Mouse (Mus musculus): ENCODE results near the gene Tssk4. TPM values are rescaled to one million over a fixed set of nuclear protein-coding genes. Genes with fewer than 3 reads are reported as not detected.
A peak's percentile ranks its signal among the peaks of the same experiment; 100 is the strongest.

Tssk4 gene
- polyA plus RNA-seq, 1 experiment from 2014 or later = 1.0 TPM

DNA sequence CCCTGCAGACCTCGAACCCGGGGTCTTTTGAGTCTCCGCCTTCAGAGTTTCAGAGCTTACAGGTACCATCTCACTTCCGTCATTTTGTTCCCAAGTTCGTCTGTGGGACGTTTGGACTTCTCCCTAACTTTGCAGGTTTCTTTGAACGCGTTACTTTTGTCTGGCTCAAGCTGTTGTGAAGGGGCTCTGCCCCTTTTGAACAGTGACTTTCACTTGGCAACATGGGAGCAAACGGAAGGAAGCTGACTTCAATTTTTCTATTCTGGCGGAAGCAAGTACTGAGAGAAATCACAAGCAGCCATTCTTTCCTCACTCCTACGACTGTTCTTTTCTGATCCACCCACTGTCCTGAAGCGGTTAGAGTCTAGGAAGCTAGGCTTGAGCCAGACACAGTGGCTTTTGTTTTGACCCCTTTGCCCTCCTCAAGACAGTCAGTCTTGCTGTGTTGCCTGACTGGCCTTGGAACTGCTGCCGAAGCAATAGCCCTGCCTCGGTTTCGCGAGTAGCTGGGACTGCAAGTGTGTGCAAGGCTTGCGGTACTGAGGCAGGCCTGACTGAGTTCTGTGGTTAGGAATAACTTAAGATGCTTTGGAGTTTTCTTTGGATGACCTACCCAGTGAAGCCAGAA, 5.6 kb upstream of the Tssk4 start:
- no peak for ATAC-seq (ENCODE audit: low FRiP score, low read depth)
- 32% methylated on average over 17 of the region's 17 CpGs for WGBS
- Histone ChIP-seq H3K9me3 (no peaks in the 10 kb centered on the region), H3K4me1 (peaks cover 29% of the 10 kb centered on the region), H3K9ac (peak overlapping the region; percentile 94), H3K27me3 (no peaks in the 10 kb centered on the region), H3K4me3 (peak overlapping the region; percentile 96), H3K27ac (0 out of 2 replicates have a peak overlapping the region, but pooled peaks have one; percentile 6), H3K4me2 (replicated peaks) (peak overlapping the region; percentile 87), H3K36me3 (peaks cover 38% of the 10 kb centered on the region)

DNA sequence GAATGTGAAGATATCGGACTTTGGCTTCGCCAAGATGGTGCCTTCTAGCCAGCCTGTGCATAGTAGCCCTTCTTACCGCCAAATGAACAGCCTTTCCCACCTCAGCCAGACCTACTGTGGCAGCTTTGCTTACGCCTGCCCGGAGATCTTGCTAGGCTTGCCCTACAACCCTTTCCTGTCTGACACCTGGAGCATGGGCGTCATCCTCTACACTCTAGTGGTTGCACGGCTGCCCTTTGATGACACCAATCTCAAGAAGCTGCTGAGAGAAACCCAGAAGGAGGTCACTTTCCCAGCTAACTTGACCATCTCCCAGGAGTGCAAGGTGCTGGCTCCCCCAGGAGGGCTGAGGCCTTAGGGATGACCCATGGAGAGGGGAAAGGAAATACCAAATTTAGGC, 1.5 kb downstream of the Tssk4 start:
- no peak overlapping the region for H3K27ac ChIP-seq
- H3K36me3 ChIP-seq = peaks cover 10% of the 10 kb centered on the region
- no peak overlapping the region for H3K4me2 ChIP-seq (replicated peaks)
- no peaks in the 10 kb centered on the region for H3K27me3 ChIP-seq
- H3K4me1 ChIP-seq = no peaks in the 10 kb centered on the region
- 88% methylated on average over 7 of the region's 7 CpGs for WGBS
- H3K4me3 ChIP-seq = no peak overlapping the region
- ATAC-seq (ENCODE audit: low FRiP score, low read depth) = no peak
- no peaks in the 10 kb centered on the region for H3K9me3 ChIP-seq
- H3K9ac ChIP-seq = no peak overlapping the region

DNA sequence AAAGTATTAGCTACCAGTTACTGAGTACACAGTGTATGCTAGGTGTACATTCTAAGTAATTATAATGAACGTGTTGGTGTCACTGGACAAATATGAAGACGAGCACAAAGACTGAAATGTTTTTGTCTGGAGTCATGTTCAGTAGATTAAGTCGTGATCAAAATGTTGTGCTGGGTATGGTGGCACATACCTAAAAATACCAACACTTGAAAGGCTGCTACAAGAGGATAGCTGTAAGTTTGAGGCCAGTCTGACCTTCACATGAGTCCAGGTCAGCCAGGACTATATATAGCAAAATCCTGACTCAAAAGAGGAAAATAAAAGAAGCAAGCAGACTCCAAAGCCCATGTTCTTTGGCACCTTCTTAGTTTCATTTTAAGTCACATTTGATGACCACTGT, 7.0 kb downstream of the Tssk4 start:
- peaks cover 29% of the 10 kb centered on the region for H3K36me3 ChIP-seq
- 87% methylated on average over 3 of the region's 3 CpGs for WGBS
- H3K9me3 ChIP-seq = no peaks in the 10 kb centered on the region
- H3K4me1 ChIP-seq = peaks cover 18% of the 10 kb centered on the region
- no peak overlapping the region for H3K4me3 ChIP-seq
- H3K9ac ChIP-seq = no peak overlapping the region
- no peak for ATAC-seq (ENCODE audit: low FRiP score, low read depth)
- no peak overlapping the region for H3K27ac ChIP-seq
- H3K4me2 ChIP-seq (replicated peaks) = no peak overlapping the region
- no peaks in the 10 kb centered on the region for H3K27me3 ChIP-seq

DNA sequence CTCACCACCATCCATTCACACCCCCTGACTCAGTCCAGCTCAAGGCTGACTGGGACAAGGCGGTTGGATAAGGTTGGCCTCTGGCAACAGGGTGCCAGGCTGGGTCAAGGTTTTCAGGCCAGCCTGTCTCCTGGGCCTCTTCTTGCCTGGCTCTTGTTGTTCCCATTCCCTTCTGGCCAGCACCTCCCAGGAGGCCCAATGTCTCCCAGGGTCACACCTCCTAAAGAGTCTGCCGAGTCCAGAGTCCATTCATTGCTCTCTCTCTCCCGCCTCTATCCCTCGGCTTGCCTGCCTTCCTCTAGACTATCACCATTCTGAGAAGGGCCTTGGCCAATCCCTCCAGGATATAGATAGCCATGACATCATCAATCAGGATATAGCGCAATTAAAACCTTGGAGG, 8.0 kb downstream of the Tssk4 start:
- no peak for ATAC-seq (ENCODE audit: low FRiP score, low read depth)
- H3K9ac ChIP-seq = no peak overlapping the region
- H3K4me2 ChIP-seq (replicated peaks) = no peak overlapping the region
- H3K4me1 ChIP-seq = peaks cover 18% of the 10 kb centered on the region
- H3K9me3 ChIP-seq = no peaks in the 10 kb centered on the region
- peaks cover 37% of the 10 kb centered on the region for H3K36me3 ChIP-seq
- no peak overlapping the region for H3K4me3 ChIP-seq
- 88% methylated on average over 5 of the region's 5 CpGs for WGBS
- no peaks in the 10 kb centered on the region for H3K27me3 ChIP-seq
- H3K27ac ChIP-seq = no peak overlapping the region

DNA sequence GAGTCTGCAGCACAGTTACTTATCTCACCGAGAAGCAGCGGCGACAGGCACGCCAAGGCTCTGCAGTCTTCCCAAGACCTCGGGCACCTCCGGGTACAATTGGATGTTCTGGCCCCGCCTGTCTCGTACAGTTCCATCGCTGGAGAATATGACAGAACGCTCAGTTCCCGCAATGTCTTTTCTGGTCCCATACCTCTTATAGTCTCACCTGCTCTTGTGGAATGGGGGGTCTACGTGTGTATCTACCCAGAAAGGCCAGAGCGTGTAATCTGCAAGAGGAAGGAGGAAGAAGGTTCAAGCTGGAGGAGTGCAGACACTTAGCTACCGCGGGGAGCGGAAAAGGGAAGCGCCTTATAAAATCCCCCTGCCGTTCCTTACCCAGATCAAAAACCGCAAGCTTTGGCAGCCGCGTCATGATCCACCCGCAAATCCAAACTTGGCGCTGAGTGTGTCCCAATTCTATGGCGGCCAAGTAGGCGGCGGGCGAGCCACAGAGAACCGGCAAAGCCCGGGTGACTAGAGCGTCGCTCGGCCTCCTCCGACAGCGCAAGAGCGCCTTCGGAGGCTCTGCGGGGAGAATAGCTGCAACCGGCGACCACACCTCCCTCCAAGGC, 10.1 kb downstream of the Tssk4 start, which contains the start of gene Mdp1:
Gene Mdp1, minus strand, starts transcription at position 549 of the 614 bp plus-strand sequence.
- Histone ChIP-seq H3K27ac (peak within 1 kb of the TSS; percentile 66), H3K4me2 (replicated peaks) (peak within 1 kb of the TSS; percentile 66), H3K4me1 (peaks cover 18% of the 10 kb centered on the region), H3K27me3 (no peaks in the 10 kb centered on the region), H3K9ac (peak within 1 kb of the TSS; percentile 78), H3K4me3 (peak within 1 kb of the TSS; percentile 65), H3K9me3 (no peaks in the 10 kb centered on the region), H3K36me3 (peaks cover 46% of the 10 kb centered on the region)
- ATAC-seq (ENCODE audit: low FRiP score, low read depth) = peak; percentile 92
- under 1% methylated on average over 39 of the region's 39 CpGs for WGBS

DNA sequence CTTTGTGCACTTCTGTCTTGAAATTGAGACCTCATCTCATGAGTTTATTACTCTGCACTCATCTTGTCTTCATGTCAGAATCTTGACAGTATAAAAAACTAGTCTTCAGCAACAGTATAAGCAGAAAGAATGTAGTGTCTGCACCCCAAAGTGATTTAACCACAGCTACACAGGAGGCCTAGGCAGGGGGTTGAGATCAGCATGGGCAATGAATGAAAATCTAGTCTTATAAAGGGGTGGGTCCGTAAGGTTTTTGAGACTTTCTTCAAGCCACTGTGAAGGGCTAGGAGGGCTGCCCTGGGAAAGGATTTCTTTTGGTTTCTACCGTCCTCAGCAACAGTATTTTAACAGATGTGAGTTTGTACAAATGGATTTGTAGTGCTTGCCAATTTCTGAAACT, 10.7 kb downstream of the Tssk4 start:
- peaks cover 18% of the 10 kb centered on the region for H3K4me1 ChIP-seq
- peak overlapping the region; percentile 65 for H3K4me3 ChIP-seq
- H3K36me3 ChIP-seq = peaks cover 48% of the 10 kb centered on the region
- no peaks in the 10 kb centered on the region for H3K9me3 ChIP-seq
- peak; percentile 43; the same call in 1 of the 2 replicates for ATAC-seq (ENCODE audit: low FRiP score, low read depth)
- no peaks in the 10 kb centered on the region for H3K27me3 ChIP-seq
- WGBS = 43% methylated on average over 2 of the region's 2 CpGs
- H3K27ac ChIP-seq = peak overlapping the region; percentile 66; the same call in 1 of the 2 replicates
- H3K9ac ChIP-seq = peak overlapping the region; percentile 35; the same call in 1 of the 2 replicates
- H3K4me2 ChIP-seq (replicated peaks) = peak overlapping the region; percentile 66

DNA sequence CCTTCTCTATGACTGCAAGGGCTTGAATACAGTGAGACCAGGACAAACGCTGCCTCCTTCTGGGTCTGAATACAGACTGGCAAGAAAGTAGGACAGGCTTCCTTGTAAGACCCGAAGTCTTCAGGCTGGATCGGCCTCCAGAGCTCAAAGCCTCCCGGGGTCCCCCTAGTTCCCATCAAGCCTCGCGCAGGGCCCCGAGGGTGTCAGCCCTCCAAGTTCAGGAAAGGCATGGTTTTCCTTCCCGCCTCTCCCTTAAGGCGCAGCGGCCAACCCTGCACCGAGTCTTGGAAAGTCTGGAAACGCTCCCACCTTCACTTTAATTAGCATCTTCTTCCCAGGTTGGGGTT, 21.5 kb downstream of the Tssk4 start:
- Histone ChIP-seq H3K27ac (peak overlapping the region; percentile 91), H3K4me2 (replicated peaks) (peak overlapping the region; percentile 94), H3K36me3 (peaks cover 33% of the 10 kb centered on the region), H3K4me3 (peak overlapping the region; percentile 87), H3K9ac (peak overlapping the region; percentile 91), H3K27me3 (no peaks in the 10 kb centered on the region), H3K4me1 (peaks cover 17% of the 10 kb centered on the region), H3K9me3 (no peaks in the 10 kb centered on the region)
- under 1% methylated on average over 12 of the region's 12 CpGs for WGBS
- ATAC-seq (ENCODE audit: low FRiP score, low read depth) = peak; percentile 55

DNA sequence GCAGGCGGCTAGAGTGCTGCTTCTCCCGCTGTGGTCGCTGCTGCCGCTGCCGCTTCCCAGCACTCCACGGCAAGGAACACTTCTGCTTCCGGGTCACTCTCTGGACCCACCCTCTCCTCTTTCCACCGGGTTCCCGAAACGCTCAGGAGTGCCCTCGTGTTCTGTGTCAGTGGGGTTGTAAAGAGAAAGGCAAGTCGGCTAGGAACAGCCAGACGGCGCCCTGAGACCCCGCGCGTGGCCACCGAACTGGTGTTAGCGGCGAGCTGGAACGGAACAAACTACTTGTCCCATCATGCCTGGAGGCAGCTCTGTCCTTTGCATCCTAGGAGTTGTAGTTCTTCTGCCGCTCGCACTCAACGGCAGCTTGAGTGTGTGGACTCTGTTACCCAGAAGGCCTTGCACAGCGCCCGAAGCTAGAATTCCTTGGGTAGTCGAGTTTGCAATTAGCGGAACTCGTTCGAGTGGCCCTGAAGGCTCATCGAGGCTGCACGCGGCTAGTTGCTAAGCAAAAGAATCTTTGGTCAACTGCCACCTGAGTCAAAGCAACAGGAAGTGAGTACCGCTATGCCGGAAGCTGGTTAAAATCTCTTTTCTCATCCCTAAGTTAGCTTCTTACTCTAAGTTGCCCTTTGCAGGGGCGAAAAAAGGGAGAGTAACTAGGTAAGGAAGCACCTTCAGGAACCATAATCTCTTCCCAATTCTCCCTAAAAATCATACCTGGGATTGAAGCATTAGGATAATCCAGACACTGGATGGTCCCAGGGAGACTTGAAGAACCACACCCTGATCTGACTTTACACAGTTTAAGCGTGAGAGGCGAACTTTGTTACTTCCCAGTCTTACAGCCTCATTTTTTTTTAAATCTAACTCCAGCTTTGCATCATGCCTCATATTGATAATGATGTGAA, 22.1 kb downstream of the Tssk4 start, which contains the start of the genes Gmpr2 and Nedd8:
Gene Gmpr2, plus strand, starts transcription at position 109 of the 908 bp plus-strand sequence.
Gene Nedd8, minus strand, starts transcription at position 292 of the 908 bp plus-strand sequence.
- Histone ChIP-seq H3K4me1 (peaks cover 17% of the 10 kb centered on the region), H3K27ac (peak within 1 kb of the TSS; percentile 91), H3K4me3 (peak within 1 kb of the TSS; percentile 87), H3K36me3 (peaks cover 34% of the 10 kb centered on the region), H3K4me2 (replicated peaks) (peak within 1 kb of the TSS; percentile 94), H3K27me3 (no peaks in the 10 kb centered on the region), H3K9ac (peak within 1 kb of the TSS; percentile 91), H3K9me3 (no peaks in the 10 kb centered on the region)
- ATAC-seq (ENCODE audit: low FRiP score, low read depth) = peak; percentile 98
- WGBS = under 1% methylated on average over 38 of the region's 38 CpGs

DNA sequence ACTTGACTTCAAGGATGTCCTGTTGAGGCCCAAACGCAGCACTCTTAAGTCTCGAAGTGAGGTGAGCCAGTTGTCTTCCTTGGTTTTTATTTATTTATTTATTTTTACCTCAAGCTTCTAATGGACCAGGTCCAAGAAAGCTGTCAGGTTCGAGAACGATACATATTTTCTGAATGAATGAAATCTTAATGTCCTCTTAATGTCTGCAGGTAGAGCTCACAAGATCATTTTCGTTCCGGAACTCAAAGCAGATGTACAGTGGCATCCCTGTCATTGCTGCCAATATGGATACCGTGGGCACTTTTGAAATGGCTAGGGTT, 22.7 kb downstream of the Tssk4 start:
- no peaks in the 10 kb centered on the region for H3K27me3 ChIP-seq
- peak overlapping the region; percentile 87 for H3K4me3 ChIP-seq
- no peak for ATAC-seq (ENCODE audit: low FRiP score, low read depth)
- peak overlapping the region; percentile 94 for H3K4me2 ChIP-seq (replicated peaks)
- peak overlapping the region; percentile 91; the same call in 1 of the 2 replicates for H3K27ac ChIP-seq
- WGBS = 79% methylated on average over 7 of the region's 7 CpGs
- H3K9ac ChIP-seq = peak overlapping the region; percentile 91
- peaks cover 40% of the 10 kb centered on the region for H3K36me3 ChIP-seq
- no peaks in the 10 kb centered on the region for H3K9me3 ChIP-seq
- peaks cover 17% of the 10 kb centered on the region for H3K4me1 ChIP-seq

DNA sequence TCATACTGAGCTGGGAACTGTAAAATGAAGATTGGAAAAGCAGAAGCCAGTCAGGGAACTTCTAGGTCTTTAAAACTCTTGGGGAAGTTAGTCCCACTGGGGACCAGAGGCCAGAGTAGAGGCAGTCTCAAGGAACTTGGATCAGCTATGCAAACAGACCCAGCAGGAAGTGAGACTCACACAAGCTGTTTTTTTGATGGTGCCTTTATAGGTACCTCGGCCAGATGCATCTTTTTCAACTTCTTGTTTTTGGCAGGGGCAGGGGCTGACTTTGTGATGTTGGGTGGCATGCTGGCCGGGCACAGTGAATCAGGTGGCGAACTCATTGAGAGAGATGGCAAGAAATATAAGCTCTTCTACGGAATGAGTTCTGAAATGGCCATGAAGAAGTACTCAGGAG, 27.6 kb downstream of the Tssk4 start:
- 89% methylated on average over 4 of the region's 4 CpGs for WGBS
- no peaks in the 10 kb centered on the region for H3K27me3 ChIP-seq
- no peak overlapping the region for H3K4me2 ChIP-seq (replicated peaks)
- no peak overlapping the region for H3K27ac ChIP-seq
- no peak overlapping the region for H3K9ac ChIP-seq
- H3K9me3 ChIP-seq = no peaks in the 10 kb centered on the region
- ATAC-seq (ENCODE audit: low FRiP score, low read depth) = no peak
- H3K36me3 ChIP-seq = peaks cover 56% of the 10 kb centered on the region
- H3K4me1 ChIP-seq = peaks cover 14% of the 10 kb centered on the region
- H3K4me3 ChIP-seq = no peak overlapping the region

DNA sequence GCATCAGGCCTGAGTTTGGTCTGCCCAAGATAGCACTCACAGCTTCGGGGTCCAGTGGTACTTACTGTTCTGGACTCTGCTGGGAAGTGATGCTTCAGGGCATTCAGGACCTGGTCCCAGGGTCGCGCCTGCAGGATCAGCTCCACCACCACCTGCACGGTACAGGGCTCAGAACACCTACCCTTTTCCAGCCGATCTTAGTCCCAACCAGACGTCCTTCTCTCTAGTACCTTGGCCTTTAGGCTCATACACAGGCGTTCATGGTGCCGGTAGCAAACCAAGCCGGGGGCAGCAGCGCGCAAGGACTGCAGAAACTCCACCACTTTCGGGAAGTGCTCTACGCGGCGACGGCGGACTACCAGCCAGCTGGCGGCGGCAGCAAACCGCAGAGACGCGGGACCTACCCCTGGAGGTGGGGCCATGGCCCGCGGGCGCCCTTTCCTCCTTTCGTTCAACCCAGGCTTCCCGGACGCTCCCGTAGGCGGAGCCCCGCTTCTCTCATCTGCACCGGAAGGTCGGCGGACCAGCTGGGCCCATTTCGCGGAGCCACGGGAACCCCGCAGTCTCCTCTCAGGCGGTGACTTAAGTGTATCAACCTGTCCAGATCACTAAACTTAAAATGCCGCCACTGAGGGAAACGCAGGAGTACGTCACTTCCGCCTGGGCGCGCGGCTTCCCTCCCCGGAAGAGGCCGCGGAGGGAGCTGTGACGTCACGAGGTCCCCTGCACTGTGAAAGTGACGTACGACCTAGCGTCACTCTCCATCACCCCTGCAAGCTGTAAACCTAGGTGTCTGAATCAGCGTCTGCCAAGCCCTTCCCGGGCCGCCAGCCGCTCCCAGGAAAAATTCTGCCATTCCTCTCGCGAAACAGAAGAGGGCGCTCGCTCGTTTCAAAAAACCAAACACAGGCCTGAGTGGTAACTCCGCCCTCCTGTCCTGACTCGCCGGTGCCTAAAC, 31.5 kb downstream of the Tssk4 start, which contains the start of gene Tinf2:
Gene Tinf2, minus strand, starts transcription at position 661 of the 958 bp plus-strand sequence.
- H3K27me3 ChIP-seq = no peaks in the 10 kb centered on the region
- peaks cover 10% of the 10 kb centered on the region for H3K4me1 ChIP-seq
- peak within 1 kb of the TSS; percentile 78 for H3K4me3 ChIP-seq
- WGBS = under 1% methylated on average over 66 of the region's 66 CpGs
- H3K4me2 ChIP-seq (replicated peaks) = peak within 1 kb of the TSS; percentile 81
- H3K27ac ChIP-seq = peak within 1 kb of the TSS; percentile 82
- peak within 1 kb of the TSS; percentile 83 for H3K9ac ChIP-seq
- peaks cover 41% of the 10 kb centered on the region for H3K36me3 ChIP-seq
- ATAC-seq (ENCODE audit: low FRiP score, low read depth) = peak; percentile 97
- H3K9me3 ChIP-seq = no peaks in the 10 kb centered on the region
